Mouse (Mus musculus) neural tube, embryonic 12.5 days (tissue): Measurements from ENCODE around the gene Dus2. TPM values are rescaled to one million over a fixed set of nuclear protein-coding genes. Genes with fewer than 3 reads are reported as not detected.

Source experiments
- ATAC-seq: fragments of 200-750 bp; cut with Nextera tagmentation; 2 replicates; pipeline ENCODE4 v1.8.0; 2017; ENCODE audit warnings: low read depth, mild to moderate bottlenecking, moderate TSS enrichment, moderate library complexity; ENCODE audit not compliant: low FRiP score
- H3K27ac ChIP-seq: fragments of 300-500 bp; sonication (generic); 2 replicates; pipeline ENCODE4 v1.5.1; 2016
- H3K27me3 ChIP-seq: fragments of 300-500 bp; sonication (generic); replicated peaks from 2 replicates; pipeline ENCODE4 v1.6.1; 2016; ENCODE audit warnings: mild to moderate bottlenecking
- H3K36me3 ChIP-seq: fragments of 300-500 bp; sonication (generic); 2 replicates; pipeline ENCODE4 v1.6.1; 2016; ENCODE audit warnings: mild to moderate bottlenecking
- H3K4me1 ChIP-seq: fragments of 300-500 bp; sonication (generic); 2 replicates; pipeline ENCODE4 v1.6.1; 2016
- H3K4me2 ChIP-seq: fragments of 300-500 bp; sonication (generic); replicated peaks from 2 replicates; pipeline ENCODE4 v1.6.1; 2016; ENCODE audit warnings: mild to moderate bottlenecking
- H3K4me3 ChIP-seq: fragments of 300-500 bp; sonication (generic); 2 replicates; pipeline ENCODE4 v1.5.1; 2016
- H3K9ac ChIP-seq: fragments of 300-500 bp; sonication (generic); 2 replicates; pipeline ENCODE4 v1.6.1; 2016; ENCODE audit warnings: mild to moderate bottlenecking
- H3K9me3 ChIP-seq: fragments of 300-500 bp; sonication (generic); 2 replicates; pipeline ENCODE4 v1.6.1; 2016; ENCODE audit warnings: mild to moderate bottlenecking
- WGBS: fragments of 180-500 bp; shearing (Covaris S2); methylation state at CpG from one replicate; pipeline ENCODE4 v1.1.7; 2016; 5-methylcytosine and 5-hydroxymethylcytosine counted together
- polyA plus RNA-seq: library from polyadenylated mRNA; unstranded; fragments of >200 nt; fragmentation: Nextera tagmentation; extraction: Ambion mirVana; gene quantifications from 2 replicates; pipeline ENCODE4 v1.2.1, GENCODE M21; 2016

The Dus2 gene
- polyA plus RNA-seq, 1 experiment from 2014 or later, result 17.9 TPM

DNA sequence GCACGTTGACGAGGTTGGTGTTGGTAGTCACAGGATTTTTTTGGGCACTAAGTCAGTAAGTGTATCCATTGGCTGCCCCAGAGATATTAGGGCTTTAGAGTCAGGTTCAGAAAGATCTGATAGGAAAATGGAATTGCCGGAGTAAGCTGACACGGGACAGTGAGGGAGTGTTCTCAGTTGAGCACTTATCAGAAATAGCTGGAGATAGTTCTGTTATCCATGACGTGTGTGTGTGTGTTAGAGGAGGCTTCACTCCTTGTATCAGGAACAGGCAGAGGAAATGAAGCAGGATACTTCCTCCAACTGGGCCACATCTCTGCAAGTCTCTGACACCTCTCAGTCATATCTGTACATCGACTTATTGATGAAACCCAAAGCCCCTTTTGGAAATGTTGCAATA, 25.1 kb downstream of the Dus2 start:
- H3K9ac ChIP-seq, result no peak overlapping the region
- H3K27ac ChIP-seq, result no peak overlapping the region
- no peak overlapping the region for H3K4me2 ChIP-seq
- peaks cover 5% of the 10 kb centered on the region; the same call in 1 of the 2 replicates for H3K4me1 ChIP-seq
- no peak overlapping the region for H3K4me3 ChIP-seq
- 92% methylated on average over 6 of the region's 6 CpGs for WGBS
- H3K9me3 ChIP-seq, result no peaks in the 10 kb centered on the region
- no peak for ATAC-seq
- peaks cover 21% of the 10 kb centered on the region for H3K36me3 ChIP-seq
- no peaks in the 10 kb centered on the region for H3K27me3 ChIP-seq

DNA sequence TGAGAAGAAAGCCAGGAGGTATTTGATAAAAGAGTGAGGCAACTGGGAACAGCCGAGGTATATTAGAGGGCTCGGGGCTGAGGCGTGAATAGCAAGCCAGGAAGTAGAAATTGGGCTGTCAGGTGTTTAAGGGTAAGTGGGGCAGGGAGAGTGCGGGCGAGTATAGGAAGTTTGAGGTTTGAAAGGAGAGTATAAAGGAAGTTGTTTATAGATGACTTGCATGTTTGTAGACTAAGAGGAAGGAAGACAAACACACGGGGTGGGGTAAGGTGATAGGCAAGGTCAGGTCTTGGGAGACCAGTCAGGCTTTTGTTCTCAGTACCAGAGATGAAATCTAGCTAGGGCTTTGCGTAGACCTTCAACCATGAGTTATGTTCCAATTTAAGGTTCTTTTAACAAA, 26.0 kb downstream of the Dus2 start:
- no peak overlapping the region for H3K9ac ChIP-seq
- H3K9me3 ChIP-seq, result no peaks in the 10 kb centered on the region
- no peak overlapping the region for H3K4me3 ChIP-seq
- 94% methylated on average over 7 of the region's 7 CpGs for WGBS
- no peak overlapping the region for H3K4me2 ChIP-seq
- H3K36me3 ChIP-seq, result peaks cover 22% of the 10 kb centered on the region
- H3K4me1 ChIP-seq, result no peaks in the 10 kb centered on the region
- H3K27ac ChIP-seq, result no peak overlapping the region
- no peaks in the 10 kb centered on the region for H3K27me3 ChIP-seq
- ATAC-seq, result no peak

DNA sequence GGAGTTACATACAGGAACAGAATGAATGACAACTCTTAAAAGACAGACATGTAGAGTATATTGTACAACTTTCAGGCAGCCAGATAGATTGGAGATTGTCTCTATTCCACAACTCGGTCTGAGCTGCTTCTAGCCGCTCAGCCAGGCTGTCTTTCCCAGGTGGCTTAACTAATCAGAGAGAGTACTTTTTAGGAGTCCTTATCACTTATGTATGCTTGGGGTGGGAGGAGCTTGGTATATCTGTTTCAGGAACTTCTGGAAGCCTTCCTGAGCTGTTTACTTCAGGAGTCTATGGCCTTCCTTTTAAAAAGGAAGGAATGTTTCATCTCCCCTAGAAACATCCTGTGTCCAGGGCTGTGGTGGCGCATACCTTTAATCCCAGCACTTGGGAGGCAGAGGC, 26.9 kb downstream of the Dus2 start:
- no peaks in the 10 kb centered on the region for H3K4me1 ChIP-seq
- 91% methylated on average over 3 of the region's 3 CpGs for WGBS

DNA sequence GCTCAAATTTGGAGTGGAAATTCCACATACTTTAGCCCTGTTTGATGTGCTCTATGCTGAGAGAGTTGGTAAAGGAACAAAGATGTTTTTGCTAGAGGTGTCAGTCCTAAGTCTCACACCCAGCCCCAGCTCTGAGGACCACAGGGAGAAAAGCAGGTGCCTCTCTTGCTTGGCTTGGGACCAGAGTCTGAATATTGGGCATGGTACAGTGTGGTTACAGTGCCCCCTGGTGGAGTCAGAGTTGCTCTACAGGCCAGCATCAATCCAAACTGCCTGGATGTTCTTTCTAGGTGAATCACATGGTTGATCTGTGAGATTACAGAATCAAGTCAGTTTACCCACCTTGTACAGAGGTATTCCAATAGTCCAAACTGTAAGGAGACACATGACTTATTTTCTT, 31.3 kb downstream of the Dus2 start:
- Histone ChIP-seq H3K9me3 (no peaks in the 10 kb centered on the region), H3K4me1 (no peaks in the 10 kb centered on the region), H3K9ac (no peak overlapping the region), H3K27ac (no peak overlapping the region), H3K36me3 (peaks cover 22% of the 10 kb centered on the region; the same call in 1 of the 2 replicates), H3K27me3 (no peaks in the 10 kb centered on the region), H3K4me2 (no peak overlapping the region), H3K4me3 (no peak overlapping the region)
- ATAC-seq, result 0 out of 2 replicates have a peak, but pooled peaks have one; percentile 17

More for the DNA sequence above, 26.9 kb downstream of the Dus2 start:
- Histone ChIP-seq H3K4me2 (no peak overlapping the region), H3K4me3 (no peak overlapping the region), H3K27ac (no peak overlapping the region), H3K27me3 (no peaks in the 10 kb centered on the region), H3K36me3 (peaks cover 22% of the 10 kb centered on the region), H3K9ac (no peak overlapping the region), H3K9me3 (no peaks in the 10 kb centered on the region)
- ATAC-seq, result no peak

DNA sequence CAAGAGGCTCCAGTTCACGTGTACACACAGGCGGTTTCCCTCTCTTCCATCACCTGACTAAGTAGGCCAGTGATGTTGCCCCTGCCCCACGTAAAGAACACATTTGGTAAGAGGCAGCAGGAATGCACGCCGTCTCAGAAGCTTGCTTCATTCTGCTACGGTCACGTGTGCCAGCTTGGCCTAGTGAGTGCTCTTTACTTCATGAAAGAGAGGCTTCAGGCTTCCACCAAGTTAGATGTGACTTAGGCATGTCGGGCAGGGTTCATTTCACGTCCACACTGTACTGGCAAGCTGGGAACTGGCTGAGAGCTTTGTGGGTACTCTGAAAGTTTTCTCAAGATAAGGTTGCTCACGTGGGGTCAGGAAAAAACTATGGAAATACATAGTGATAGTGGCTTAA, 47.6 kb downstream of the Dus2 start:
- H3K4me1 ChIP-seq, result no peaks in the 10 kb centered on the region
- H3K4me3 ChIP-seq, result no peak overlapping the region
- H3K27me3 ChIP-seq, result no peaks in the 10 kb centered on the region
- H3K4me2 ChIP-seq, result no peak overlapping the region
- no peak overlapping the region for H3K9ac ChIP-seq
- 89% methylated on average over 10 of the region's 10 CpGs for WGBS
- no peak overlapping the region for H3K27ac ChIP-seq
- no peak for ATAC-seq
- H3K36me3 ChIP-seq, result 0 out of 2 replicates have a peak, but pooled peaks cover 5% of the 10 kb centered on the region
- no peaks in the 10 kb centered on the region for H3K9me3 ChIP-seq

DNA sequence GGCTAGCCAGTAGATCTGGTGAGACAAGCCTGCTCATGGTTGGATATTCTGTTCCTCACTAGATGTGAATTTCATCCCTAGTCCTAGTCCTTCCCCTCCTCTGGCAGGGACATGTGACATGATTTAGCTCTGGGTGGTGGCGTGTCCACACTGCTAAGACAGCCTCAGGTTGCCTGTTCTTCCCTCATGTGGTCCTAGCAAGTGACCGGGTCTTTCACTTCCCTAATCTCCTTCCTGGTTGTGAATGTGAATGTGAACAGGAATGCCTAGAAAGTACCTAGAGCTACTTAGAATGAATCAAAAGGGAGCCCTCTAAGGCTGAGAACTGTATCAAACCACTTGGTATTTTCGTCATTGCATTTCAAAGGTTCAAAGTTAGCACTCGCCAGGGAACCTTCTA, 48.5 kb downstream of the Dus2 start:
- Histone ChIP-seq H3K4me1 (peaks cover 3% of the 10 kb centered on the region; the same call in 1 of the 2 replicates), H3K27me3 (no peaks in the 10 kb centered on the region), H3K4me3 (no peak overlapping the region), H3K4me2 (no peak overlapping the region), H3K9ac (no peak overlapping the region), H3K27ac (no peak overlapping the region), H3K36me3 (0 out of 2 replicates have a peak, but pooled peaks cover 8% of the 10 kb centered on the region), H3K9me3 (no peaks in the 10 kb centered on the region)
- WGBS, result 85% methylated on average over 4 of the region's 4 CpGs
- no peak for ATAC-seq

DNA sequence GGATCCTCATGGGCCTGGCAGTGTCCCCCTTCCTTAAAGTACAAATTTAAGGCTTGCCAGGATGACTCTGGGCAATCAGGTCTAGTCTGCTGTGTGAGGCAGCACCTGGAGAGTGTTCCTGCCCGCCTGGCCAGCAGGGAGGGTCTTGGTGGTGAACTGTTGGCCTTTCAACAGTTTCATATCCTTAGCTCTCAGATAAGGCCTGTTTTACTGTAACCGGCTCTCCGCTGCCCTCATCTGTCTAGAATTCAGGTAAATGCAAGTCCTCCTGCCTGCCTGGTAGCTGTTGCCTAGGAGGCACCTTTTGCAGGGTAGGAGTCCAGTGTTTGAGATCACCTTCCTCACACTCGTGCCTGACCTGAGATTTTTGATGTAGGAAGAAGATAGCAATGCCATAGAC, 49.1 kb downstream of the Dus2 start:
- H3K9me3 ChIP-seq, result no peaks in the 10 kb centered on the region
- peaks cover 12% of the 10 kb centered on the region; the same call in 1 of the 2 replicates for H3K36me3 ChIP-seq

DNA sequence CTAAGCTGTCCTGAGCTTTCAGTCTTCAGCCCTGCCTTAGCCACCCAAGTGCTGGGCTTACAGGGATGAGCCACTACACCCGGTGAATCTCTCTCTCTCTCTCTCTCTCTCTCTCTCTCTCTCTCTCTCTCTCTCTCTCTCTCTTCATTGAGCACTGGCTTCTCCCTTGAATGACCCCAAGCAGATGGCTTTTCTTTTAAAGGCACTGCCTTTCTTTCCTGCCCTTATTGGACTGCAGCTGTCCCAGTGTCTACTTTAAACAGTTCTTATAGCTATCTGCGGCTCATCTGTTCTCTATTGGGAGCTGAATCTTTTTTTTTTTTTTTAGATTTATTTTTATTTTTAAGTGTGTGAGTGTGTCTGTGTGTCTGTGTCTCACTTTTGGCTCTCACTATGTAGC, 51.9 kb downstream of the Dus2 start:
- H3K4me1 ChIP-seq, result peaks cover 3% of the 10 kb centered on the region; the same call in 1 of the 2 replicates
- H3K27me3 ChIP-seq, result no peaks in the 10 kb centered on the region
- peaks cover 10% of the 10 kb centered on the region; the same call in 1 of the 2 replicates for H3K36me3 ChIP-seq
- ATAC-seq, result no peak
- H3K9me3 ChIP-seq, result no peaks in the 10 kb centered on the region
- no peak overlapping the region for H3K4me3 ChIP-seq
- no peak overlapping the region for H3K27ac ChIP-seq
- H3K4me2 ChIP-seq, result no peak overlapping the region
- 61% methylated on average over 2 of the region's 2 CpGs for WGBS
- no peak overlapping the region for H3K9ac ChIP-seq

More for the DNA sequence above, 49.1 kb downstream of the Dus2 start:
- ATAC-seq, result no peak
- 76% methylated on average over 4 of the region's 4 CpGs for WGBS
- Histone ChIP-seq H3K9ac (no peak overlapping the region), H3K4me2 (no peak overlapping the region), H3K27me3 (no peaks in the 10 kb centered on the region), H3K4me1 (peaks cover 3% of the 10 kb centered on the region; the same call in 1 of the 2 replicates), H3K4me3 (no peak overlapping the region), H3K27ac (no peak overlapping the region)

DNA sequence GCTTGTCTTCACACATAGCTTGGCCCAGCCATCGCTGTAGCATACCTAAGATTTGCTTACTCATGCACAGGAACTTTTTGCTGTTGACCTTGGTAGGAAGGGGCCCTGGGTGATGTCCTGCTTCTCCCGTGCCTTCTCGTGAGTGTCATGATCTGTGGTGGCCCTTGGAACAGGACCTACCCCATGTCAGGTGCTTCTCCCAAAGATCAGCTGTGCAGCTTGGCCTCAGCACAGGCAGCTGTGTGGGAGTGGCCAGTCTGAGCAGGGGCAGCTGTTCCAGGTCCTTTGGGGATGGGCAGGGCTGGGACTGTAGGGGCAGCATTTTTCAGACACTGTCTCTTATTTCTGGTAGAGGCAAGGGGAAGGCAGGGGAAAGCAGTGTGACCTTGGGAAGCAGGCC, 53.0 kb downstream of the Dus2 start:
- ATAC-seq, result no peak
- H3K27me3 ChIP-seq, result no peaks in the 10 kb centered on the region

DNA sequence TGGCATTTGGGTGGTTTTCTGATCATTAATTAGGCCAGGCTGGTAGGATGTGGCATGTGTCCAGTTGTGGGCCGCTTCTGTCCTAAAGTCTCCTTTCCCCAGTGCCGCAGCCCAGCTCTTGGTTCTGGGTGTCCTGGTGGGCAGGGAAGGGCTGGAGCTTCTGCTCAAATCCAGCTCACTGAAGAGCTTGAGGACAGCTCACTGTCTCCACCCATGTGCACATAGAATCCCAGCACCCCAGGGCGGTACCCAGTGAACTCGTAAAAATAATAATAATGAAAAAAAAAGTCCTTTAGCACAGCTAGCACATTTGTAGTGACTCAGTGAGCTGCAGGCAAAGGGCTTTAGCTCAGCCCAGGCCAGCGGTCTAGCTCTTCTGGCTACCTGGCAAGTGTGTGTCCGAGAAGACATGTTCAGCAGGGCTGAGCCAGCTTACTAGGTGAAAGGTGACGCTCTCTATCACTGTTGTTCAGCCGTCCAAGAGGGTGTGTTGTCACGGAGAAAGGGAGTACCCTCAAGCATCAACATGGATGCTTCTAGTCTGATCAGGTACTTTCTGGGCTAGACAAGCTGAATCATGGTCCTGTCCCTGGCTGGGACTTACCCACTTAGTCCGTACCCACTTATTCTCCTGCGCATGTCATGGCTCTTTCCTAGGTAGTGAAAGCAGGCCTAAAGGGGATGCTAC, 55.9 kb downstream of the Dus2 start:
- H3K36me3 ChIP-seq, result peaks cover 30% of the 10 kb centered on the region
- WGBS, result 93% methylated on average over 11 of the region's 11 CpGs

More for the DNA sequence above, 53.0 kb downstream of the Dus2 start:
- H3K36me3 ChIP-seq, result peaks cover 13% of the 10 kb centered on the region; the same call in 1 of the 2 replicates
- peaks cover 3% of the 10 kb centered on the region; the same call in 1 of the 2 replicates for H3K4me1 ChIP-seq
- H3K9ac ChIP-seq, result no peak overlapping the region
- H3K4me3 ChIP-seq, result no peak overlapping the region
- H3K27ac ChIP-seq, result no peak overlapping the region
- no peak overlapping the region for H3K4me2 ChIP-seq
- 82% methylated on average over 3 of the region's 3 CpGs for WGBS
- H3K9me3 ChIP-seq, result no peaks in the 10 kb centered on the region

DNA sequence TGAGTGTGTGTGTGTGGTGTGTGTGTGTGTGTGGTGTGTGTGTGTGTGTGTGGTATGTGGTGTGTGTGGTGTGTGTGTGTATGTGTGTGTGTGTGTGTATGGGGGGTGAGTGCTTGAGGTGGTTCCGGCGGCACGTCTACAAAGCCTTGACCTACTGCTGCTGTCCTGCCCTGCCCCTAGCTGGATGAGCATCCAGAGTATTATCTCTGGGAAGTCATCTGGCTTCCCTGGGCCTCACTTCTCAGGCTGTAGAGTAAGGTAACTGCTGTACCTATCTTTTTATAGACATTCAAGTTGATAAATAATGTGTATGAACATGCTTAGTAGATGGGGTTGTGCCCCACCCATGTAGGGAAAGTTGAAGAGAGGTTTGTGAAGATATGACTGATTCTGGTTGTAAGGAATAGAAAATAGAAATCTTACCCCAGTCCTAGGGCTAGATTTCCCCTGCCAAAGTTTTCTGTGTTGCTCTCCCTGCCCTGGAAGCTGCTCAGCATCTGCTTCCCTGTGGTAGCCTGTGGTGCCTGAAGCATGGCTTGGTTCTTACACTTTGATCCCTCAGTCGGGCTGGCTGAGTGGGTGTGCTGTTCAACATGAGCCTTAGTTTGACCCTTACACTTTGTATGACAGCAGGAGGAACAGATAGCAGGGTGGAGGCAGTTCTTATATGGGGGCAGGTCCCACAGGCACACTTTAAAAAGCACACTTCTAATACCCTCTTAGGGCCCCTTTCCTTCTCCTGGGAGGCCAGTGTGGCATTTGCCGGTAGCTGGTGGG, 56.9 kb downstream of the Dus2 start:
- peaks cover 37% of the 10 kb centered on the region for H3K36me3 ChIP-seq
- no peaks in the 10 kb centered on the region for H3K27me3 ChIP-seq
- no peak overlapping the region for H3K4me3 ChIP-seq
- no peak for ATAC-seq
- H3K9ac ChIP-seq, result no peak overlapping the region
- 89% methylated on average over 5 of the region's 5 CpGs for WGBS
- H3K4me1 ChIP-seq, result peaks cover 3% of the 10 kb centered on the region; the same call in 1 of the 2 replicates
- no peak overlapping the region for H3K4me2 ChIP-seq
- no peak overlapping the region for H3K27ac ChIP-seq
- no peaks in the 10 kb centered on the region for H3K9me3 ChIP-seq

More for the DNA sequence above, 55.9 kb downstream of the Dus2 start:
- no peaks in the 10 kb centered on the region for H3K27me3 ChIP-seq
- no peak for ATAC-seq
- H3K9me3 ChIP-seq, result no peaks in the 10 kb centered on the region
- no peak overlapping the region for H3K4me3 ChIP-seq
- H3K4me1 ChIP-seq, result peaks cover 3% of the 10 kb centered on the region; the same call in 1 of the 2 replicates
- H3K9ac ChIP-seq, result no peak overlapping the region
- no peak overlapping the region for H3K4me2 ChIP-seq
- no peak overlapping the region for H3K27ac ChIP-seq

DNA sequence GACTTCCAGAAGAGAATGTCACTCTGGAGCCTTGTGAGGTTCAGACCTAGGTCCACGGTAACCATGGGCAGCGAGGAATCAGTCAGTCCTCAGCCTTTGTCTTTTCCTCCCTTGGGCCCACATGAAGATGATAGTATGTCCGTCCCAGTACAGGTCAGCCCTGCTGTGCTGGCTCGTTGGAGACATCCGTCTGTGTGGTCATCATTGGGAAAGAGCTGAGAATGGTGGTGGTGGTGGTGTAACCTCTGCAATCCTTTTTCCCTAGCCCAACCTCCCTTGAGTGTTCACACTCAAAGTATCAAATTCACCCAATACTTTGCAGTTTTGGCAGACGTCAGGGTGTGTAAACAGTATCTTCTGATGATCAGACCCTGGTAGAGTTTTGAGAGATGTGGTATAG, 58.7 kb downstream of the Dus2 start:
- H3K4me2 ChIP-seq, result no peak overlapping the region
- no peaks in the 10 kb centered on the region for H3K9me3 ChIP-seq
- H3K27me3 ChIP-seq, result no peaks in the 10 kb centered on the region
- peaks cover 44% of the 10 kb centered on the region for H3K36me3 ChIP-seq
- H3K4me1 ChIP-seq, result no peaks in the 10 kb centered on the region
- WGBS, result 89% methylated on average over 6 of the region's 6 CpGs
- no peak overlapping the region for H3K4me3 ChIP-seq
- H3K9ac ChIP-seq, result no peak overlapping the region
- ATAC-seq, result no peak
- H3K27ac ChIP-seq, result no peak overlapping the region
